Mouse (Mus musculus): ENCODE measurements around the gene Olfr516.

Olfr516 gene

DNA sequence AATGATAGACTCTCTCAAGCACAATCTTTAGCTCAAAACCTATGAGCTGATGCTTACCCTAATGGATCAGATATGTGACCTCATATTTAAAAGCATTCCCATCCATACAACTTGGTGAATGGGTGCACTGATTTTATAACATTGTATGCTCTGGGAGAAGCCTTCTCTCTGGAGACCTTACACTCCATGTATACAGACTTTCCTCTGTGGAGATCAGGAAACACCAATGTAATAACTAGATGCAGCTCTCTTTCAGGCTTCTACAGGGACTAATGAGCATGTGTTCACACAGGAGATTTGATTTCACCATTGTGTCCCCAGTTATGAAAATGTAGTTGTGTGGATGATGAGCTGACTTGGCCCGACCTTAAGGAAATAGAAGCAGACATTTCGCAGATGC lies at the start of gene Olfr516:
Gene Olfr516 (minus strand): TSS at position 101 of the 400 bp plus-strand sequence.
- in situ Hi-C loops (cut with MboI, MseI), result no loop called here

DNA sequence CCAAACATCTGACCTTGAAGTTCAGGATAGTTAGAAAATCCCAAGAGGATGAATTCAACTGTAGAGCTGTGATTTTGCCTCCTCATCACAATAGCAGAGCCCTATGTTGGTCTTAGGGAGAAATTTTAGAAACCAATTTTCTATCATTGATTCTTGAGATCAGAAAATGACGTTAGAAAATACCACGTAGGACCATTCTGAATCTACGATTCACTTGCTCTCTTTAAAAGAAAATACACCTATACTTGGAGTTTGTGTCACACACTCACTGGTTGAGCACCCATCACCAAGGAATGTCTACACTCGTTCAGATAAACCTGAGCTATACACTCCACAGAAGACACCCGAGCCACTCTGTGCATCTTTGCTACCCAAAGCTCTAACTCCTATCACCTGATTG lies 44.0 kb upstream of the Olfr516 start, which contains the start of gene Olfr519:
Gene Olfr519 (minus strand): TSS at position 101 of the 400 bp plus-strand sequence.
- in situ Hi-C loops (cut with MboI, MseI), result no loop called here

DNA sequence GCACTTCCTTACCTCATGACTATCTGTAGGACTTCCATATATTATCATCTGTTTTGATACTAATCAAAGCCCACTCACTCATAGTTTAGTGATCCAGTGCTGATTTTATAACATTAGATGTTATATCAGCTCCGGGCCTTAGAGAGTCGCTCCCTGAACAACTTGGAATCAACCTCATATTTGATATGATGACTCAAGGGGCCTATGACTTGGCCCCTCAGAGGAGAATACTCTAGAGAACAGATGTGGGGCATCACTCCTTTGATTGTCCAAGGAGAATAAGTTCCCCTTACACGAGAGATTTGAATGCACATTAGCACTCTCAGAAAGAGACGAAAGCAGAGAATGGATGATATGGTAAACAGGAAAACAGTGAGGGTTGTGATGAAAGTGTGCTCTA lies 34.6 kb upstream of the Olfr516 start, which contains the start of gene Olfr518:
Gene Olfr518 (minus strand): TSS at position 101 of the 400 bp plus-strand sequence.
- in situ Hi-C loops (cut with MboI, MseI), result no loop called here

DNA sequence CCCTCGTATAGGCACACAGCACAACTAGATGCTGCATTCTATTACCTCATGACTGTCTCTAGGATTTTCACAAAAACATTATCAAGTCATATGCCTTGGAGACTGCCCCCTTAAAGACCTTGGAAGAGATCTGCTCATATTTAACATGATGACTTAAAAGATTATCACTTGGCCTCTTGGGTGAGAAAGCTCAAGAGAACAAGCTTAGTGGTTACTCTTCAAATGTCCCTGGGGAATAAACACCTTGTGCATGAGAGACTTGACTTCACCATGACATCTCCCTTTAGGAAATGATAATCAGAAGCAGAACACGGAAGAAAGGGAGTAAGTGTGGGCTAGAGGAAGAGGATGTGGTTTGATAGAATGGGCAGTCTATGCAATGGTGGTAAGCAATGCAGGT lies 21.9 kb upstream of the Olfr516 start, which contains the start of gene Olfr517:
Gene Olfr517 (minus strand): TSS at position 101 of the 400 bp plus-strand sequence.
- in situ Hi-C loops (cut with MboI, MseI), result no loop called here

DNA sequence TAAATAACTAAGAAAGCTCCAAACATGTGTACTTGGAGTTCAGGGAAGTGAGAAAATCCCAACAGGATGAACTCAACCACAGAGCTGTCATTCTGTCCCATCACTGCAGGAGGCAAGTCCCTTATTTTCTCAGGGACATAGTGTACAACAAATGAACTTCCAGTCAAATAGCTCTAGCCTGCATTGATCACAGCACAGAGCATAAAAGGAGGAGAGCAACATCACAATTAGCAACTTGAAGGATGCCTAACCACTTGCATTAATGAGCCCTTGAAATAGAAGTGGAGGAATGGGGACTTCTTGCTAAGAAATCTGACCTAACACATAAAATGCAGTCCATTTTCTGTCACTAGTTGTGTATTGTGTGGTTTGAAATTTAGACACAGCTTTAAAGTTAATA lies 24.4 kb downstream of the Olfr516 start, which contains the start of gene Olfr514:
Gene Olfr514 (minus strand): TSS at position 101 of the 400 bp plus-strand sequence.
- in situ Hi-C loops (cut with MboI, MseI), result no loop called here

DNA sequence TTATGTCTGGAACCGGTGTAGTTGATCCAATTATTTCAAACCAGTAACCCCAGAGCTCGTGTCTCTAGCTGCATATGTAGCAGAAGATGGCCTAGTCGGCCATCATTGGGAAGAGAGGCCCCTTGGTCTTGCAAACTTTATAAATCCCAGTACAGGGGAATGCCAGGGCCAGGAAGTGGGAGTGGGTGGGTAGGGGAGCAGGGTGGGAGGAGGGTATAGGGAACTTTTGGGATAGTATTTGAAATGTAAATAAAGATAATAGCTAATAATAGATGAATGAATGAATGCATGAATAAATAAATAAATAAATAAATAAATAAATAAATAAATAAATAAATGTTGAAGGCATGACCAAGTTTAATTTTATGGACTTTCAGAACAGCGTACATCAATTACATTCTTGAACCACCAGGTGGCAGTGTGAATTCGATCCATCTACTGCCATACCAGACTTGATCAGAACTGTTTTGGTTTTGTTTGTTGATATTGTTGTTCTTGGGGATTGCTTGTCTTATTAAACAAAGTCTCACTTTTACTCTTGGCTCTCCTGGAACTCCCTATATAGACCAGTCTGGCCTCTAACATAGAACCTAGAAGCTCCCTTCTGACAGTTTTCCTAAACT lies 35.6 kb downstream of the Olfr516 start:
- in situ Hi-C loops (cut with MboI, MseI), result loop anchor here (5.0 kb wide), 2 partner anchors 118 to 208 kb away; partner anchors contain the start of genes Eif3f and Nlrp10

DNA sequence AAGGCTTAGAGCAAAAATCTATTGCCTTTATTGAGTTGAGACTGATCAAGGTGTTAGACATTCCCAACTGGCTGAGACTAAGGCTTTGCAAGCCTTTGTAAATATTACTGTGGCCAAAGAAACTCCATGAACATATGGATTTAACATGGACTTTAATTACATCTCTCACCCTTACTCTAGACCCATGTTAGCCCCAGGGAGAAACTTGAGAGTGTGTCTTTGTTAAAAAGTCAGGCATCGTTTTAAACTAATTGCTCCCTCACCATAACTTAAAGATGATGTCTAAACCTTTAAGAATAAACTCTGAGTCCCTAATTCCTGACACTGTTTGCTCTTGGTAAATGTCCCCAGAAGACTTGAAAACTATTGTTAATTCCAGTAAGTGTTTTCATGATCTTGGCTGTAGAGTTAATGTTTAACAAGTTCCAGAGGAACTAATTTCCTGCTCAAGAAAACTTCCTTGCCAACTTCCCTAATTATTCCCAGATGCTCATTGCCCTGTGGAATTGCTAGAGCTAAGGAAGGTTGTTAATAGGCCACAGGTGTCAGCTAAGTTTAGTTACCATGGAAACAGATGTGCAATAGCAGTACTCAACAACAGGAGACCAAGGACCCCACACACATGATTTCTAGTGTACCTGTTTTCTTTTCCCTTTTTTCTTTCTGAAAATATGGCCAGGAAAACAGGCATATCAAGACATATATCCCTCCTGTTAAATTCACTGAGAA lies 53.0 kb downstream of the Olfr516 start:
- in situ Hi-C loops (cut with MboI, MseI), result no loop called here

Measured in regulatory T cell (primary cell).